Mouse (Mus musculus) liver, embryonic 15.5 days (tissue): ENCODE measurements around the gene Mboat7. TPM values are rescaled to one million over a fixed set of nuclear protein-coding genes. Genes with fewer than 3 reads are reported as not detected.
"Not testable (repeated sequence)": the region's sequence is repeated elsewhere in the genome, so short reads cannot be mapped to it uniquely, and the experiment has no call there.

ENCODE experiments used
- ATAC-seq: fragments of 200-750 bp; cut with Nextera tagmentation; 2 replicates; pipeline ENCODE4 v1.8.0; 2017; ENCODE audit warnings: moderate number of reproducible peaks, mild to moderate bottlenecking, moderate library complexity; ENCODE audit not compliant: insufficient read depth
- H3K27ac ChIP-seq: fragments of 300-500 bp; sonication (generic); replicated peaks from 2 replicates; pipeline ENCODE4 v1.5.1; 2015; ENCODE audit warnings: mild to moderate bottlenecking, inconsistent platforms
- H3K27me3 ChIP-seq: fragments of 300-500 bp; sonication (generic); 2 replicates; pipeline ENCODE4 v1.6.1; 2015; ENCODE audit warnings: mild to moderate bottlenecking, inconsistent platforms
- H3K36me3 ChIP-seq: fragments of 300-500 bp; sonication (generic); replicated peaks from 2 replicates; pipeline ENCODE4 v1.6.1; 2015; ENCODE audit warnings: moderate library complexity, mild to moderate bottlenecking, inconsistent platforms
- H3K4me1 ChIP-seq: fragments of 300-500 bp; sonication (generic); replicated peaks from 2 replicates; pipeline ENCODE4 v1.6.1; 2015; ENCODE audit warnings: inconsistent platforms
- H3K4me2 ChIP-seq: fragments of 300-500 bp; sonication (generic); 2 replicates; pipeline ENCODE4 v1.6.1; 2015; ENCODE audit warnings: moderate library complexity, mild to moderate bottlenecking, inconsistent platforms
- H3K4me3 ChIP-seq: fragments of 300-500 bp; sonication (generic); replicated peaks from 2 replicates; pipeline ENCODE4 v1.5.1; 2015; ENCODE audit warnings: mild to moderate bottlenecking, inconsistent platforms
- H3K9ac ChIP-seq: fragments of 300-500 bp; sonication (generic); 2 replicates; pipeline ENCODE4 v1.6.1; 2015; ENCODE audit warnings: moderate library complexity, mild to moderate bottlenecking, inconsistent platforms
- H3K9me3 ChIP-seq: fragments of 300-500 bp; sonication (generic); replicated peaks from 2 replicates; pipeline ENCODE4 v1.6.1; 2016; ENCODE audit warnings: inconsistent platforms
- WGBS: fragments of 180-500 bp; shearing (Covaris S2); methylation state at CpG from one replicate; pipeline ENCODE4 v1.1.7; 2015; ENCODE audit warnings: mixed read lengths; ENCODE audit not compliant: insufficient replicate concordance; 5-methylcytosine and 5-hydroxymethylcytosine counted together
- polyA plus RNA-seq: library from polyadenylated mRNA; unstranded; fragments of >200 nt; fragmentation: Nextera tagmentation; extraction: Ambion mirVana; gene quantifications from 2 replicates; pipeline ENCODE4 v1.2.1, GENCODE M21; 2015

Gene Mboat7
- 20.9 and 24.1 TPM in 2 replicates for polyA plus RNA-seq

GRCm38 (mm10) chr7:3692987-3693808, at the start of gene Mboat7:
Gene Mboat7 (minus strand): TSS chr7:3693523.
- Histone ChIP-seq H3K9ac (peak within 1 kb of the TSS; percentile 74), H3K9me3 (no peaks in the 10 kb centered on the region), H3K4me3 (peak within 1 kb of the TSS; percentile 72), H3K4me2 (peak within 1 kb of the TSS; percentile 94), H3K36me3 (peaks cover 3% of the 10 kb centered on the region; the same call in 1 of the 2 replicates), H3K27ac (peak within 1 kb of the TSS; percentile 88), H3K4me1 (peaks cover 40% of the 10 kb centered on the region), H3K27me3 (no peaks in the 10 kb centered on the region)
- WGBS, result under 1% methylated on average over 55 of the region's 55 CpGs
- peak; percentile 80 for ATAC-seq

- no CpG with 5 or more reads among the region's 1 CpGs for WGBS
- H3K4me3 ChIP-seq, H3K9me3 ChIP-seq: not testable (repeated sequence)
Measured at GRCm38 (mm10) chr7:3732675-3733074, 39.4 kb upstream of the Mboat7 start.

GRCm38 (mm10) chr7:3725459-3725858, 32.1 kb upstream of the Mboat7 start:
- H3K4me1 ChIP-seq, H3K4me2 ChIP-seq, H3K9ac ChIP-seq, H3K27me3 ChIP-seq, H3K9me3 ChIP-seq, ATAC-seq, H3K27ac ChIP-seq, H3K4me3 ChIP-seq, H3K36me3 ChIP-seq: not testable (repeated sequence)

More at GRCm38 (mm10) chr7:3732675-3733074, 39.4 kb upstream of the Mboat7 start:
- H3K4me1 ChIP-seq, H3K27me3 ChIP-seq, H3K27ac ChIP-seq, ATAC-seq, H3K36me3 ChIP-seq, H3K4me2 ChIP-seq, H3K9ac ChIP-seq: not testable (repeated sequence)

GRCm38 (mm10) chr7:3720268-3720667, 26.9 kb upstream of the Mboat7 start, which contains the start of gene Pirb:
Gene Pirb (minus strand): TSS chr7:3720391.
- H3K4me1 ChIP-seq, H3K4me3 ChIP-seq, ATAC-seq, H3K9me3 ChIP-seq, H3K27me3 ChIP-seq, H3K4me2 ChIP-seq, H3K27ac ChIP-seq, H3K9ac ChIP-seq, H3K36me3 ChIP-seq: not testable (repeated sequence)
- WGBS, result 12% methylated on average over 1 of the region's 3 CpGs

- no peak for ATAC-seq
- Histone ChIP-seq H3K36me3 (no peaks in the 10 kb centered on the region), H3K4me3 (no peak overlapping the region), H3K27ac (no peak overlapping the region), H3K27me3 (no peaks in the 10 kb centered on the region), H3K9me3 (no peaks in the 10 kb centered on the region), H3K4me1 (no peaks in the 10 kb centered on the region), H3K9ac (no peak overlapping the region), H3K4me2 (no peak overlapping the region; the same call in 1 of the 2 replicates)
- 8% methylated on average over 1 of the region's 1 CpGs for WGBS
Measured at GRCm38 (mm10) chr7:3715249-3715648, 21.9 kb upstream of the Mboat7 start.

- WGBS, result 37% methylated on average over 5 of the region's 5 CpGs
- Histone ChIP-seq H3K9me3 (no peaks in the 10 kb centered on the region), H3K9ac (no peak overlapping the region), H3K4me1 (no peaks in the 10 kb centered on the region), H3K27ac (no peak overlapping the region), H3K4me3 (no peak overlapping the region), H3K36me3 (peaks cover 10% of the 10 kb centered on the region), H3K27me3 (no peaks in the 10 kb centered on the region), H3K4me2 (no peak overlapping the region)
- ATAC-seq, result no peak
Measured at GRCm38 (mm10) chr7:3712264-3712942, 19.1 kb upstream of the Mboat7 start.

- no peak overlapping the region for H3K4me3 ChIP-seq
- H3K4me2 ChIP-seq, result no peak overlapping the region
- no peak overlapping the region for H3K27ac ChIP-seq
- no peak for ATAC-seq
- H3K27me3 ChIP-seq, result no peaks in the 10 kb centered on the region
- WGBS, result 39% methylated on average over 1 of the region's 1 CpGs
- H3K36me3 ChIP-seq, result peaks cover 35% of the 10 kb centered on the region
- H3K9me3 ChIP-seq, result no peaks in the 10 kb centered on the region
- H3K4me1 ChIP-seq, result peaks cover 21% of the 10 kb centered on the region
- H3K9ac ChIP-seq, result no peak overlapping the region
Measured at GRCm38 (mm10) chr7:3709000-3709399, 15.7 kb upstream of the Mboat7 start.

- 0 out of 2 replicates have a peak overlapping the region, but pooled peaks have one; percentile 43 for H3K27ac ChIP-seq
- 23% methylated on average over 5 of the region's 5 CpGs for WGBS
- not testable (repeated sequence) for ATAC-seq, H3K4me3 ChIP-seq, H3K9me3 ChIP-seq, H3K9ac ChIP-seq, H3K27me3 ChIP-seq, H3K4me2 ChIP-seq
- peaks cover 22% of the 10 kb centered on the region for H3K4me1 ChIP-seq
- H3K36me3 ChIP-seq, result peaks cover 35% of the 10 kb centered on the region
Measured at GRCm38 (mm10) chr7:3708447-3708980, 15.2 kb upstream of the Mboat7 start.

GRCm38 (mm10) chr7:3707568-3708413, 14.5 kb upstream of the Mboat7 start:
- 26% methylated on average over 7 of the region's 7 CpGs for WGBS
- H3K4me2 ChIP-seq, result no peak overlapping the region
- no peak for ATAC-seq
- H3K27ac ChIP-seq, result peak overlapping the region; percentile 43; the same call in 1 of the 2 replicates
- no peaks in the 10 kb centered on the region for H3K27me3 ChIP-seq
- peaks cover 28% of the 10 kb centered on the region for H3K4me1 ChIP-seq
- H3K9ac ChIP-seq, result no peak overlapping the region
- H3K9me3 ChIP-seq, result no peaks in the 10 kb centered on the region
- H3K36me3 ChIP-seq, result peaks cover 35% of the 10 kb centered on the region
- no peak overlapping the region for H3K4me3 ChIP-seq

- H3K36me3 ChIP-seq, result peaks cover 35% of the 10 kb centered on the region
- H3K27ac ChIP-seq, result peak overlapping the region; percentile 93; the same call in 1 of the 2 replicates
- ATAC-seq, result no peak
- H3K4me1 ChIP-seq, result peaks cover 31% of the 10 kb centered on the region
- 20% methylated on average over 4 of the region's 4 CpGs for WGBS
- 0 out of 2 replicates have a peak overlapping the region, but pooled peaks have one; percentile 83 for H3K4me2 ChIP-seq
- no peaks in the 10 kb centered on the region for H3K27me3 ChIP-seq
- no peak overlapping the region for H3K9ac ChIP-seq
- no peaks in the 10 kb centered on the region for H3K9me3 ChIP-seq
- H3K4me3 ChIP-seq, result peak overlapping the region; percentile 75; the same call in 1 of the 2 replicates
Measured at GRCm38 (mm10) chr7:3707027-3707426, 13.7 kb upstream of the Mboat7 start.
